Mouse (Mus musculus) hindbrain, embryonic 11.5 days (tissue): Measurements from ENCODE around the gene Otulinl. TPM values are rescaled to one million over a fixed set of nuclear protein-coding genes. Genes with fewer than 3 reads are reported as not detected.
"Not testable (repeated sequence)": the region's sequence is repeated elsewhere in the genome, so short reads cannot be mapped to it uniquely, and the experiment has no call there.

Experiments
- ATAC-seq: fragments of 200-750 bp; cut with Nextera tagmentation; 2 replicates; pipeline ENCODE4 v1.8.0; 2017; ENCODE audit warnings: mild to moderate bottlenecking, moderate TSS enrichment, moderate library complexity; ENCODE audit not compliant: low FRiP score
- DNase-seq: peaks from one replicate; pipeline ENCODE4 v3.0.0-alpha.2; 2015; ENCODE audit warnings: low spot score
- H3K27ac ChIP-seq: fragments of 300-500 bp; sonication (generic); 2 replicates; pipeline ENCODE4 v1.5.1; 2014; ENCODE audit warnings: mild to moderate bottlenecking, low read depth, low read length
- H3K27me3 ChIP-seq: fragments of 300-500 bp; sonication (generic); 2 replicates; pipeline ENCODE4 v1.6.1; 2014; ENCODE audit warnings: mild to moderate bottlenecking, low read length, moderate library complexity, mixed read lengths; ENCODE audit not compliant: control insufficient read depth, insufficient read depth
- H3K36me3 ChIP-seq: fragments of 300-500 bp; sonication (generic); 2 replicates; pipeline ENCODE4 v1.6.1; 2014; ENCODE audit warnings: mild to moderate bottlenecking, low read length, moderate library complexity, mixed read lengths; ENCODE audit not compliant: control insufficient read depth, insufficient read depth
- H3K4me1 ChIP-seq: fragments of 300-500 bp; sonication (generic); replicated peaks from 2 replicates; pipeline ENCODE4 v1.6.1; 2014; ENCODE audit warnings: low read length, mixed read lengths; ENCODE audit not compliant: control insufficient read depth, insufficient read depth
- H3K4me2 ChIP-seq: fragments of 300-500 bp; sonication (generic); replicated peaks from 2 replicates; pipeline ENCODE4 v1.6.1; 2014; ENCODE audit warnings: mild to moderate bottlenecking, low read depth, low read length
- H3K4me3 ChIP-seq: fragments of 300-500 bp; sonication (generic); 2 replicates; pipeline ENCODE4 v1.5.1; 2014; ENCODE audit warnings: low read depth, low read length
- H3K9ac ChIP-seq: fragments of 300-500 bp; sonication (generic); 2 replicates; pipeline ENCODE4 v1.6.1; 2014; ENCODE audit warnings: low read depth, low read length
- H3K9me3 ChIP-seq: fragments of 300-500 bp; sonication (generic); 2 replicates; pipeline ENCODE4 v1.6.1; 2016; ENCODE audit warnings: low read length; ENCODE audit not compliant: control insufficient read depth
- WGBS: fragments of 180-500 bp; shearing (Covaris S2); extraction: QIAGEN DNeasy Blood & Tissue Kit; methylation state at CpG from one replicate; pipeline ENCODE4 v1.1.7; 2014; 5-methylcytosine and 5-hydroxymethylcytosine counted together
- polyA plus RNA-seq: library from polyadenylated mRNA; unstranded; fragments of >200 nt; fragmentation: Nextera tagmentation; extraction: Ambion mirVana; gene quantifications from 2 replicates; pipeline ENCODE4 v1.2.1, GENCODE M21; 2014

Otulinl gene
- 6.9 and 9.7 TPM in 2 replicates for polyA plus RNA-seq

DNA sequence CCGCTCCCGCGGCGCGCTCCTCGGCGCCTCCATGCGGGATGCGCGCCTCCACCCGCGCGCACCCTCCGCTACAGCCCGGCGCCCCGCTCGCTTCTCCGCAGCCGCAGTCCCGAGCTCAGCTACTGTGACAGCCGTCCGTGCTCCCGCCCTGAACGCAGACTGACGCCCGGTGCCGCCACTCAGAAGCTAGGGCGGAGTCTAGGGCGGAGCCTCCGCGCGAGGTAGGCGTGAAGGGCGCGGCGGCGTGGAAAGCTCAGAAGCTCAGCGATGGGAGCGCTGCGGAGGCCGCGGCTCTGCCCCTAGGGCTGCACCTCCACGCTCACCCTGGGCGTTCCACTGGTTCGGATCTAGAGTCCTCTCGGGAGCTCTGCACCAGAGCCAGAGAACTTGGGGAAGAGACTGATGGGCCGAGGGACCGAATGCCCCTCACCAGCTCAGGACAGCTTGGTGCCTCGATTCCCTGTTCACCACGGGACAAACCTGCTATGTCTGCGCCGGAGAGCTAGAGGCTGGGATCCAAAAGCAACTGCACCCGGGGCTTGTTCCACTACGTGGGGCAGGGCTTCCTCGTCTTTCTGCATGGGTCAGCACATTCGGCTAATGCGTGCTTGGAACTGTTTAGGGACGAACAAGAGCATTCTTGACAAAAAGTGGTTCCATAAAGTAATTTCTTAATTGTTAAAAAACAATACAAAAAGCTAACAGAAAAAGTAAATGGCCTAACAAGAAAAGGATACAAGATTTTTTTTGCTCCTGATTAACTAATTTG lies at the start of gene Otulinl:
Otulinl (minus strand) TSS at position 161 of the 769 bp plus-strand sequence.
- Histone ChIP-seq H3K36me3 (no peaks in the 10 kb centered on the region), H3K9me3 (no peaks in the 10 kb centered on the region), H3K4me1 (no peaks in the 10 kb centered on the region), H3K4me2 (peak within 1 kb of the TSS; percentile 87), H3K27me3 (no peaks in the 10 kb centered on the region), H3K27ac (no peak within 1 kb of the TSS), H3K9ac (peak within 1 kb of the TSS; percentile 61), H3K4me3 (peak within 1 kb of the TSS; percentile 64)
- DNase-seq = peak; percentile 96
- ATAC-seq = peak; percentile 100
- WGBS = 2% methylated on average over 59 of the region's 59 CpGs

DNA sequence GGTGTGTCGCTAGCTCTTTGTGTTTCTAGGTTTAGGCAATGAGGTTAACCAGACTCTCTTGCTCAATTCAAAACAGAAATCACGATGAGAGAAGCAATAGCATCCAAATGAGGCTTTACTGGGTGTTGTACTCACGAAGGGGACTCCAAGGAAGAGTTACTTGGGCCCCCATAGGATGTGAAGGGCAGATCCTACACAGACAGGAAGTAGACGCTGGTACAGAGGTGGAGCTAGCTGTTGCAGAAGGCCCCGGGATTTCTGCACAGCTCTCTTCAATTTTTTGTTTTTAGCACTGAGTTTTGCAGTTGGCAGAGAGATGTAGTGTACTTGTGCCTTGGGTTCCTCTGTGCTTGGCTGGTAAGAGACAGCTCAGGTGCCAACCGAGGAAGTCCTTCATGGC lies 44.8 kb upstream of the Otulinl start:
- Histone ChIP-seq H3K9me3 (no peaks in the 10 kb centered on the region), H3K36me3 (no peaks in the 10 kb centered on the region), H3K27me3 (no peaks in the 10 kb centered on the region), H3K9ac (no peak overlapping the region), H3K4me1 (no peaks in the 10 kb centered on the region), H3K27ac (no peak overlapping the region), H3K4me3 (no peak overlapping the region), H3K4me2 (no peak overlapping the region)
- no peak for ATAC-seq
- WGBS = 81% methylated on average over 6 of the region's 6 CpGs
- DNase-seq = no peak

DNA sequence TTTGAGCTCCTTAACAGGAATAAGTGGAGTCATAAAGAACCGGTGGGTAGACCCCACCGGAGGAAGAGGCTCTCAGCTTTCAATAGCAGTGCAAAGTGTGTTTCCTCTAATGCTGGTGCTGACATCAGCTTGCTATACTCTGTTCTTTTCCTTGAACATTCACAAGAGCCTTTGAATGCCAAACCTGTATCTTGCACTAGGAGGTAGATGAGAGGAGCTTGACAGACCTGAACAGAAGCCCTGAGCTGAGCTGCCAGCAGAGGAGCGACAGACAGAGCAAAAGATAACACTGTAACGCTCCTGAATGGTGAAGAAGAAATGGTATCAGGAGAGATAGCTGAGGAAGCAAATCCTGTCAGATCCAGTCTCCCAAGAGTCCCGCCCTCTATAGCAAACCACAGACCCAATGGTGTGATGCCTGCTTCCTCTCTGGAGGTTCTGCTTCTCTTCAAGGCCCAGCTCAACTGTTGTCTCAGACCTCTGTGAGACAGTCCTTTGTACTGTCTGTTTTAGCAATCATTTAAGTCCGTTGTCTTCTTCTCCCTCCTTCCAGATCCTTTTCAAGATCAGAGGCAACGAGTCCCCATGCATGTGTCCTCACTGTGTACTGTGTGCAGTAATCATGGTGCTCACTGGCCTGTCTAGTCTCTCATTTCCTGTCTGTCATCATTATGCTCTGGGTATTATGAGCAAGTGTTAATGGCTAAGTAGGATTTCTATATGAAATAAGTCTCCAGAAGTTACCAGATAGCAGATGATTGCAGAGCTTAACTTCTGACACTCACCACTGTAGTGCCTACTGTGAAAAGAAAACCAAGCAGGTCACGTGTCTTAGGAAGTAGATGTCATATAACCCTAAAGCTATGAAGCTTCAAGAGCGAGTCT lies 43.7 kb upstream of the Otulinl start:
- no peaks in the 10 kb centered on the region for H3K9me3 ChIP-seq
- no peak overlapping the region for H3K4me2 ChIP-seq
- no peak overlapping the region for H3K9ac ChIP-seq
- H3K36me3 ChIP-seq = no peaks in the 10 kb centered on the region
- WGBS = 80% methylated on average over 9 of the region's 9 CpGs
- no peak for ATAC-seq
- no peaks in the 10 kb centered on the region for H3K27me3 ChIP-seq
- H3K4me3 ChIP-seq = no peak overlapping the region
- no peaks in the 10 kb centered on the region for H3K4me1 ChIP-seq
- H3K27ac ChIP-seq = no peak overlapping the region
- DNase-seq = no peak

DNA sequence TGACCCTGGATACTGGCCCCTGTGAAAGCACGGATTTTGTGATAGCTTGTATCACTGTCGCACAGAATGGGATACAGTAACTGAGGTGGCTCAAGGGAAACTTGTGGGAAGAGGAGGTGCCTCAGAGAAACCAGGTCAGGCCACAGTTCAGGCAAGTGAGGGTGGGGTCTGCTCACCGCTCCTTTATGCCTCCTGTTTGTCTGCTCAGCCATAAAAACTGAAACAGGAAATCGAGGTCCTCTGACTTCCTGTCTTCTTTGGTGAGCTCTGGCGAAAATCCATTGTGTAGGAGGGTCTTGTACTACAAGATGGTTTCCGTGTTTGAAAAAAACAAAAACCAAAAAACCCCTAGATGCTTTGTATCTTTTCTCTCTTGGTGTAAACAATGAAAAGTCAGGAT lies 42.9 kb upstream of the Otulinl start:
- Histone ChIP-seq H3K36me3 (no peaks in the 10 kb centered on the region), H3K27me3 (no peaks in the 10 kb centered on the region), H3K4me1 (no peaks in the 10 kb centered on the region), H3K9me3 (no peaks in the 10 kb centered on the region), H3K4me3 (no peak overlapping the region), H3K4me2 (no peak overlapping the region), H3K27ac (no peak overlapping the region), H3K9ac (no peak overlapping the region)
- WGBS = 85% methylated on average over 6 of the region's 6 CpGs
- ATAC-seq (no peak), DNase-seq (no peak)

DNA sequence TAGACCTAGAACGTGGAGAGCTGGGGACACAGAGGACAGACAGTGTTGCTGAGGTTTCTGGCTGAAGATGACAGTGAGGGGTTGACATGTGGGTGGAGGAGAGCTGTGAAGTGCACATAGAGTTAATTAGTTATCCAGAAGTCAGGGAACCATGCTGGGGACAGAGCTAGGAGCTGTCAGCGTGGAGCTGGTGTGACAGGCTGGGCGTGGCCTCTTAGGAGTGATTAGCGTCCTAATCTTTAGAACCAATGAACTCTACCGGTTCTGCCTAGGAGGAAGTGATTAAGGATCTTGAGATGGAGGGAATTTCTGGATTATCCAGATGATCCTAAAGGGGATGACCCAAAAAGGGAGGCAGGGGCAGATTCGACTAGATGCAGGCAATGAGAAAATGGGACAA lies 42.4 kb upstream of the Otulinl start:
- no peaks in the 10 kb centered on the region for H3K36me3 ChIP-seq
- H3K27ac ChIP-seq = no peak overlapping the region
- ATAC-seq (no peak), DNase-seq (no peak)
- H3K27me3 ChIP-seq = no peaks in the 10 kb centered on the region
- no peaks in the 10 kb centered on the region for H3K4me1 ChIP-seq
- no peak overlapping the region for H3K4me3 ChIP-seq
- H3K9me3 ChIP-seq = no peaks in the 10 kb centered on the region
- H3K9ac ChIP-seq = no peak overlapping the region
- H3K4me2 ChIP-seq = no peak overlapping the region
- WGBS = 58% methylated on average over 6 of the region's 6 CpGs

DNA sequence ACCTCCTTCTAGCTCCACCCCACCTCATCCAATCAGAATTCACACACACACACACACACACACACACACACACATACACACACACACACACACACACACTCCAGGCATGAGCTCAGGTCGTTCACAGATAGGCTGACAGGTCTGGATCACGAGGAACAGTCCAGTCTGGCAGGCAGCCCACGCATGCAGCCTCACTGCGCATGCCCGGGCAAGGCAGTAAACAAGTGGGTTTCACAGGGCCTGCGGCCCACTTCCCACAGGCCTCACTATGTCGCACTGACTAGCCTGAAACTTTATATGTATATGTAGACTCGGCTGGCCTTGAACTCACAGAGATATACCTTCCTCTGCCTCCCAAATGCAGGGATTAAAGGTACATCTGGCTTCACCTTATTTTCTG lies 38.9 kb upstream of the Otulinl start:
- 96% methylated on average over 8 of the region's 8 CpGs for WGBS
- not testable (repeated sequence) for H3K4me3 ChIP-seq, H3K4me1 ChIP-seq, H3K27ac ChIP-seq, H3K27me3 ChIP-seq, H3K9ac ChIP-seq, H3K9me3 ChIP-seq, DNase-seq, H3K36me3 ChIP-seq, ATAC-seq, H3K4me2 ChIP-seq

DNA sequence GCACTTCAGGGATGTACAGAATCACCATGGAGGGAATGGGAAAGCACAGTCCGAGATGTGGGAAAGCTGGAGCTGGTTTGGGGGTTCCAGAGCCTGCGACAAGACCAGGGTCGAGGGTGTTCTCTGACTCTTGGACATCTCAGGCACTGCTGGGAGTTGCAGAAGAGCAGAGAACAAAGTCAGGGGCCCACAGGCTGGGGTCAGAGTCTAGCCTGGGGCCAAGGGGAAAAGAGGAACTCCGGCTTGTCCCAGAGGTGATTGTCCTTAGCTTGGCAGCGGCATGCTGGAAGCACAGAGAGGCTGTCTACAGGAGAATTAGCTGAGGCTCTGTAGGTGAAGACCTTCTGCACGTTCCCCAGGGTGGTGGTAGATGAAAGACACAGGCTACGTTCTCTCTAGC lies 37.3 kb upstream of the Otulinl start:
- H3K4me1 ChIP-seq = no peaks in the 10 kb centered on the region
- no peaks in the 10 kb centered on the region for H3K9me3 ChIP-seq
- H3K36me3 ChIP-seq = no peaks in the 10 kb centered on the region
- H3K27me3 ChIP-seq = no peaks in the 10 kb centered on the region
- DNase-seq (no peak), ATAC-seq (no peak)
- WGBS = 78% methylated on average over 7 of the region's 7 CpGs
- H3K9ac ChIP-seq = no peak overlapping the region
- no peak overlapping the region for H3K27ac ChIP-seq
- H3K4me3 ChIP-seq = no peak overlapping the region
- H3K4me2 ChIP-seq = no peak overlapping the region

DNA sequence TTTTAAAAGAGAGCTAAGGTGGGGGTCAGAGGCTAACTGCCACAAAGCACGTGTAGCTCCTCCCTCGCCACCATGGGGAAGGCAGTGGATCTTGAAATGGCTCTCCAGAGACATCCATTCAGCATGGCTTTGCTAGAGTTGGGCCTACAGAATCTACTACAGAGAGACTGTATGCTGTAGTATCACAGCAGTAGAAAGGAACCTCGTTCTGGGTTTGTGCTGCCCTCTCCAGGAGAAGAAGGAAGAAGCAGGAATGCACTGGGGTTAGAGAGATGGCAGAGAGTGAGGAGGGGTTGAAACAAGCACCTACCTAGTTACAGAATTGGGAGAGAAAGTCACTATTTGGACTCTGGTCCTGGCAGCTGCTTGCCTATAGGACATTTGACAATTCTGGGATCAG lies 34.0 kb upstream of the Otulinl start:
- Histone ChIP-seq H3K27ac (no peak overlapping the region), H3K36me3 (no peaks in the 10 kb centered on the region), H3K9me3 (no peaks in the 10 kb centered on the region), H3K27me3 (no peaks in the 10 kb centered on the region), H3K4me3 (no peak overlapping the region), H3K4me2 (no peak overlapping the region), H3K4me1 (no peaks in the 10 kb centered on the region), H3K9ac (no peak overlapping the region)
- DNase-seq (peak; percentile 11), ATAC-seq (no peak)
- WGBS = 37% methylated on average over 3 of the region's 3 CpGs
